ENCODE assay signal across 8 mouse cellular contexts in genomic region chr6:88083672-88084071, GRCm38 (mm10). TPM values are rescaled to one million over a fixed set of nuclear protein-coding genes. Genes with fewer than 3 reads are reported as not detected.
DNase-seq lines count a peak whose midpoint lies in the region; ATAC-seq lines count a peak whose summit lies in the region.

No protein-coding gene starts in this region.

- H3K36me3 ChIP-seq in megakaryocyte, embryonic 14.5 days (replicated peaks; ENCODE audit: low read length), result peaks cover 19% of the 10 kb centered on the region
- peaks cover 4% of the 10 kb centered on the region; the same call in 1 of the 2 replicates for H3K36me3 ChIP-seq in forebrain, embryonic 14.5 days (ENCODE audit: control insufficient read depth, insufficient read depth, low read length)
- 0 out of 2 replicates have a peak, but pooled peaks cover 4% of the 10 kb centered on the region for H3K36me3 ChIP-seq in limb, embryonic 15.5 days
- 0 out of 2 replicates have a peak, but pooled peaks cover 4% of the 10 kb centered on the region for H3K36me3 ChIP-seq in stomach, embryonic 16.5 days (ENCODE audit: control insufficient read depth, insufficient read depth, low read length)

- H3K27ac ChIP-seq in forebrain, embryonic 14.5 days (ENCODE audit: low read depth, low read length), result no peak overlapping the region
- no peak overlapping the region for H3K27ac ChIP-seq in limb, embryonic 15.5 days
- H3K27ac ChIP-seq in stomach, embryonic 16.5 days (ENCODE audit: low read length), result no peak overlapping the region; the same call in 1 of the 2 replicates

- peaks cover 51% of the 10 kb centered on the region for H3K4me1 ChIP-seq in megakaryocyte, embryonic 14.5 days
- peaks cover 16% of the 10 kb centered on the region for H3K4me1 ChIP-seq in forebrain, embryonic 14.5 days (ENCODE audit: control insufficient read depth, insufficient read depth, low read length)
- peaks cover 17% of the 10 kb centered on the region for H3K4me1 ChIP-seq in limb, embryonic 15.5 days
- H3K4me1 ChIP-seq in stomach, embryonic 16.5 days (ENCODE audit: control insufficient read depth, insufficient read depth, low read length), result peaks cover 16% of the 10 kb centered on the region

- no peak overlapping the region for H3K9ac ChIP-seq in forebrain, embryonic 14.5 days (ENCODE audit: low read length)
- no peak overlapping the region for H3K9ac ChIP-seq in limb, embryonic 15.5 days
- H3K9ac ChIP-seq in stomach, embryonic 16.5 days (ENCODE audit: low read length), result no peak overlapping the region

- no peaks in the 10 kb centered on the region for H3K27me3 ChIP-seq in megakaryocyte, embryonic 14.5 days (replicated peaks)
- H3K27me3 ChIP-seq in forebrain, embryonic 14.5 days (replicated peaks; ENCODE audit: control insufficient read depth, insufficient read depth, low read length), result 0 out of 2 replicates have a peak, but pooled peaks cover 3% of the 10 kb centered on the region
- H3K27me3 ChIP-seq in limb, embryonic 15.5 days, result 0 out of 2 replicates have a peak, but pooled peaks cover 4% of the 10 kb centered on the region
- H3K27me3 ChIP-seq in stomach, embryonic 16.5 days (ENCODE audit: control insufficient read depth, insufficient read depth, low read length), result no peaks in the 10 kb centered on the region

- WGBS in forebrain, embryonic 14.5 days, result 61% methylated on average over 3 of the region's 3 CpGs
- WGBS in limb, embryonic 15.5 days, result 70% methylated on average over 3 of the region's 3 CpGs
- 60% methylated on average over 3 of the region's 3 CpGs for WGBS in stomach, embryonic 16.5 days

- no peak for ATAC-seq in megakaryocyte, adult 5-6 weeks (ENCODE audit: poor library complexity, severe bottlenecking)
- ATAC-seq in forebrain, embryonic 14.5 days, result peak; percentile 32; the same call in 1 of the 2 replicates
- ATAC-seq in limb, embryonic 15.5 days (ENCODE audit: insufficient number of reproducible peaks, low FRiP score, low TSS enrichment, low read depth), result no peak
- no peak for ATAC-seq in stomach, embryonic 16.5 days (ENCODE audit: insufficient read depth, low FRiP score)

- H3K4me3 ChIP-seq in megakaryocyte, embryonic 14.5 days (replicated peaks), result peak overlapping the region; percentile 99
- peak overlapping the region; percentile 99 for H3K4me3 ChIP-seq in forebrain, embryonic 14.5 days (ENCODE audit: low read depth, low read length)
- no peak overlapping the region; the same call in 1 of the 2 replicates for H3K4me3 ChIP-seq in limb, embryonic 15.5 days
- peak overlapping the region; percentile 98 for H3K4me3 ChIP-seq in stomach, embryonic 16.5 days (replicated peaks; ENCODE audit: low read length)

- no peaks in the 10 kb centered on the region for H3K9me3 ChIP-seq in megakaryocyte, embryonic 14.5 days
- no peaks in the 10 kb centered on the region for H3K9me3 ChIP-seq in forebrain, embryonic 14.5 days (replicated peaks; ENCODE audit: control insufficient read depth, low read length)
- no peaks in the 10 kb centered on the region for H3K9me3 ChIP-seq in limb, embryonic 15.5 days
- no peaks in the 10 kb centered on the region for H3K9me3 ChIP-seq in stomach, embryonic 16.5 days (replicated peaks; ENCODE audit: control insufficient read depth, low read length)

- H3K4me2 ChIP-seq in forebrain, embryonic 14.5 days (ENCODE audit: low read length), result peak overlapping the region; percentile 86
- peak overlapping the region; percentile 46 for H3K4me2 ChIP-seq in limb, embryonic 15.5 days
- H3K4me2 ChIP-seq in stomach, embryonic 16.5 days (ENCODE audit: low read depth, low read length), result peak overlapping the region; percentile 51

- no peak for DNase-seq in forebrain, embryonic 14.5 days (ENCODE audit: low spot score)
- no peak for DNase-seq in ovary, adult 18-20 months (ENCODE audit: low spot score)
- no peak for DNase-seq in testis, postnatal 10 days (ENCODE audit: low spot score)
- no peak for DNase-seq in cerebellum, adult 8-10 months

RNA-seq across cellular contexts. Expression of gene Rpn1, which starts 0.6 kb away (rescaled TPM):
- 32.8 and 59.1 TPM in 2 replicates for polyA plus RNA-seq in megakaryocyte, embryonic 14.5 days (2012; ENCODE audit: insufficient read depth, low replicate concordance)
- 56.6 and 67.2 TPM in 2 replicates for total RNA-seq in megakaryocyte, adult 5-6 weeks (2015)
- total RNA-seq in megakaryocyte, adult 5-6 weeks (2017), result 130 and 142 TPM in 2 replicates
- polyA plus RNA-seq in forebrain, embryonic 14.5 days (2014; fragmentation: Nextera tagmentation; extraction: Ambion mirVana), result 279 and 283 TPM in 2 replicates
- polyA plus RNA-seq in limb, embryonic 15.5 days (2015; fragmentation: Nextera tagmentation; extraction: Ambion mirVana), result 424 and 437 TPM in 2 replicates
- 468 and 478 TPM in 2 replicates for polyA plus RNA-seq in stomach, embryonic 16.5 days (2015; fragmentation: Nextera tagmentation; extraction: Ambion mirVana)

RNA-seq across cellular contexts. Expression of gene Rab7, which starts 38.6 kb away (rescaled TPM):
- 13.2 and 85.0 TPM in 2 replicates for polyA plus RNA-seq in megakaryocyte, embryonic 14.5 days (2012; ENCODE audit: insufficient read depth, low replicate concordance)
- 429 and 450 TPM in 2 replicates for total RNA-seq in megakaryocyte, adult 5-6 weeks (2015)
- 132 and 169 TPM in 2 replicates for total RNA-seq in megakaryocyte, adult 5-6 weeks (2017)
- 342 and 365 TPM in 2 replicates for polyA plus RNA-seq in forebrain, embryonic 14.5 days (2014; fragmentation: Nextera tagmentation; extraction: Ambion mirVana)
- 221 and 249 TPM in 2 replicates for polyA plus RNA-seq in limb, embryonic 15.5 days (2015; fragmentation: Nextera tagmentation; extraction: Ambion mirVana)
- polyA plus RNA-seq in stomach, embryonic 16.5 days (2015; fragmentation: Nextera tagmentation; extraction: Ambion mirVana), result 246 and 267 TPM in 2 replicates
